Mouse (Mus musculus) embryonic facial prominence, embryonic 14.5 days (tissue): ENCODE data around the gene Mtmr14. TPM values are rescaled to one million over a fixed set of nuclear protein-coding genes. Genes with fewer than 3 reads are reported as not detected.

Experiments
- ATAC-seq: fragments of 200-750 bp; cut with Nextera tagmentation; 2 replicates; pipeline ENCODE4 v1.8.0; 2017; ENCODE audit warnings: low read depth, moderate number of reproducible peaks, moderate TSS enrichment
- DNase-seq: peaks from one replicate; pipeline ENCODE4 v3.0.0-alpha.2; 2015; ENCODE audit warnings: low spot score
- H3K27ac ChIP-seq: fragments of 300-500 bp; sonication (generic); replicated peaks from 2 replicates; pipeline ENCODE4 v1.5.1; 2014; ENCODE audit warnings: low read depth, mild to moderate bottlenecking, low read length, moderate library complexity
- H3K27me3 ChIP-seq: fragments of 300-500 bp; sonication (generic); replicated peaks from 2 replicates; pipeline ENCODE4 v1.6.1; 2014; ENCODE audit warnings: low read length; ENCODE audit not compliant: control insufficient read depth, insufficient read depth
- H3K36me3 ChIP-seq: fragments of 300-500 bp; sonication (generic); 2 replicates; pipeline ENCODE4 v1.6.1; 2014; ENCODE audit warnings: low read length, mixed read lengths; ENCODE audit not compliant: control insufficient read depth, insufficient read depth
- H3K4me1 ChIP-seq: fragments of 300-500 bp; sonication (generic); 2 replicates; pipeline ENCODE4 v1.6.1; 2014; ENCODE audit warnings: antibody characterized with exemption, low read length; ENCODE audit not compliant: control insufficient read depth, insufficient read depth
- H3K4me2 ChIP-seq: fragments of 300-500 bp; sonication (generic); 2 replicates; pipeline ENCODE4 v1.6.1; 2014; ENCODE audit warnings: low read depth, mild to moderate bottlenecking, low read length, moderate library complexity, mixed read lengths
- H3K4me3 ChIP-seq: fragments of 300-500 bp; sonication (generic); 2 replicates; pipeline ENCODE4 v1.5.1; 2014; ENCODE audit warnings: low read depth, mild to moderate bottlenecking, low read length
- H3K9ac ChIP-seq: fragments of 300-500 bp; sonication (generic); 2 replicates; pipeline ENCODE4 v1.6.1; 2014; ENCODE audit warnings: low read depth, mild to moderate bottlenecking, low read length, moderate library complexity, mixed read lengths
- H3K9me3 ChIP-seq: fragments of 300-500 bp; sonication (generic); 2 replicates; pipeline ENCODE4 v1.6.1; 2016; ENCODE audit warnings: low read length; ENCODE audit not compliant: control insufficient read depth
- WGBS: fragments of 180-500 bp; shearing (Covaris S2); extraction: QIAGEN DNeasy Blood & Tissue Kit; methylation state at CpG from one replicate; pipeline ENCODE4 v1.1.7; 2014; 5-methylcytosine and 5-hydroxymethylcytosine counted together
- polyA plus RNA-seq: library from polyadenylated mRNA; unstranded; fragments of >200 nt; fragmentation: Nextera tagmentation; extraction: Ambion mirVana; gene quantifications from 2 replicates; pipeline ENCODE4 v1.2.1, GENCODE M21; 2014

The Mtmr14 gene
- polyA plus RNA-seq, 1 experiment from 2014 or later, result 31.6 TPM

DNA sequence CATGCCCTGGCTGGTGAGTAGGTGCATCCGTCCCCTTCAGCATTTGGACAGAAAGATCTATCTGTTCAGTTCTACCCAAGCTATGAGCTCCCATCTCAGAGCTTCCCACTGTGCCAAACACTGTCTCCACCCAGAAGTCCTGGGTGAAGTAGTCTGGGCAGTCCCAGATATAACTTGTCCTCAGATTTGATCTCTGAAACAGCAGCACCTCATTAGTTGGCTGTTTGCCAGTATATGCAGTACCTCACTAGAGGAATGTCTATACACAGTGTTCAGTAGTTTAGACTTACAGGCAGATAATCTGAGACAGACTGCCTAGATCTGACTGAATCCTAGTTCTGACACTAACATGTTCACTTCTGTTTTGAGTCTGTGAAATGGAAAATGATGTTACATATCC, 91.8 kb downstream of the Mtmr14 start:
- H3K36me3 ChIP-seq, result peaks cover 32% of the 10 kb centered on the region
- H3K4me3 ChIP-seq, result no peak overlapping the region
- no peaks in the 10 kb centered on the region for H3K27me3 ChIP-seq
- H3K4me1 ChIP-seq, result 0 out of 2 replicates have a peak, but pooled peaks cover 5% of the 10 kb centered on the region
- no peak for ATAC-seq
- WGBS, result 88% methylated on average over 1 of the region's 1 CpGs
- no peak overlapping the region for H3K9ac ChIP-seq
- DNase-seq, result no peak
- no peak overlapping the region for H3K27ac ChIP-seq
- H3K4me2 ChIP-seq, result no peak overlapping the region
- H3K9me3 ChIP-seq, result no peaks in the 10 kb centered on the region

DNA sequence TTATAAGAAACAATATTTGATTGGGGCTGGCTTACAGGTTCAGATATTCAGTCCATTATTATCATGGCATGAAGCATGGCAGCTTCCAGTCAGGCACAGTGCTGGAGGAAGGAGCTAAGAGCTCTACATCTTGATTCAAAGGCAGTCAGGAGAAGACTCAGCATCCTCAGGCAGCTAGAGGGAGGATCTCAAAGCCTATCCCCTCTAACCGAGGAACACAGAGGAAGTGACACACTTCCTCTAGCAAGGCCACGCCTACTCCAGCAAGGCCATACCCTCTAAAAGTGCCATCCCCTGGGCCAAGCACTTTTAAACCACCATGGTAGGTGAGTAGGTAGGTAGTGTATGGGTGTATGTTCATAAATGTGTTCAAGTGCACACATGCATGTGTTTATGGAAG, 92.9 kb downstream of the Mtmr14 start:
- H3K9ac ChIP-seq, result no peak overlapping the region
- ATAC-seq (no peak), DNase-seq (no peak)
- H3K4me2 ChIP-seq, result no peak overlapping the region
- no peaks in the 10 kb centered on the region for H3K27me3 ChIP-seq
- no peaks in the 10 kb centered on the region for H3K9me3 ChIP-seq
- H3K4me3 ChIP-seq, result no peak overlapping the region
- H3K27ac ChIP-seq, result no peak overlapping the region
- H3K4me1 ChIP-seq, result 0 out of 2 replicates have a peak, but pooled peaks cover 5% of the 10 kb centered on the region
- whole genome bisulfite sequencing, result 52% methylated on average over 2 of the region's 2 CpGs
- H3K36me3 ChIP-seq, result peaks cover 32% of the 10 kb centered on the region

Other genes starting within 250 kb of the Mtmr14 start
- gene Thumpd3, start 191.6 kb upstream of the Mtmr14 start, polyA plus RNA-seq, result 36.1 and 38.9 TPM in 2 replicates
- 81.5 and 89.9 TPM in 2 replicates for gene Setd5, start 160.5 kb upstream of the Mtmr14 start, polyA plus RNA-seq
- 1.2 TPM in 2 replicates for gene Lhfpl4, start 42.5 kb upstream of the Mtmr14 start, polyA plus RNA-seq
- 0.13 and 0.29 TPM in 2 replicates for gene Cpne9, start 44.5 kb downstream of the Mtmr14 start, polyA plus RNA-seq
- 20.0 and 21.8 TPM in 2 replicates for gene Brpf1, start 69.3 kb downstream of the Mtmr14 start, polyA plus RNA-seq
- gene Ogg1, start 89.1 kb downstream of the Mtmr14 start, polyA plus RNA-seq, result 9.9 and 11.2 TPM in 2 replicates
- 103 and 109 TPM in 2 replicates for gene Camk1, start 106.1 kb downstream of the Mtmr14 start, polyA plus RNA-seq
- 44.6 and 45.7 TPM in 2 replicates for gene Tada3, start 140.0 kb downstream of the Mtmr14 start, polyA plus RNA-seq
- gene Arpc4, start 140.3 kb downstream of the Mtmr14 start, polyA plus RNA-seq, result 214 and 232 TPM in 2 replicates
- 3.3 and 5.4 TPM in 2 replicates for gene Ttll3, start 151.4 kb downstream of the Mtmr14 start, polyA plus RNA-seq
- 16.3 and 23.4 TPM in 2 replicates for gene Rpusd3, start 181.5 kb downstream of the Mtmr14 start, polyA plus RNA-seq
- 0.47 and 3.3 TPM in 2 replicates for gene Cidec, start 197.9 kb downstream of the Mtmr14 start, polyA plus RNA-seq
- 72.5 and 75.9 TPM in 2 replicates for gene Jagn1, start 204.7 kb downstream of the Mtmr14 start, polyA plus RNA-seq
- 3.6 and 5.6 TPM in 2 replicates for gene Il17re, start 220.6 kb downstream of the Mtmr14 start, polyA plus RNA-seq
- 15.7 and 20.2 TPM in 2 replicates for gene Il17rc, start 233.6 kb downstream of the Mtmr14 start, polyA plus RNA-seq
- 24.8 and 25.3 TPM in 2 replicates for gene Creld1, start 245.5 kb downstream of the Mtmr14 start, polyA plus RNA-seq